Mouse (Mus musculus): ENCODE measurements around the gene Gm11634. TPM values are rescaled to one million over a fixed set of nuclear protein-coding genes. Genes with fewer than 3 reads are reported as not detected.
A peak's percentile ranks its signal among the peaks of the same experiment; 100 is the strongest.
"Not testable (repeated sequence)": the region's sequence is repeated elsewhere in the genome, so short reads cannot be mapped to it uniquely, and the experiment has no call there.

Gm11634 gene
- polyA plus RNA-seq (2015; fragmentation: Nextera tagmentation; extraction: Ambion mirVana): not detected in 2 replicates

DNA sequence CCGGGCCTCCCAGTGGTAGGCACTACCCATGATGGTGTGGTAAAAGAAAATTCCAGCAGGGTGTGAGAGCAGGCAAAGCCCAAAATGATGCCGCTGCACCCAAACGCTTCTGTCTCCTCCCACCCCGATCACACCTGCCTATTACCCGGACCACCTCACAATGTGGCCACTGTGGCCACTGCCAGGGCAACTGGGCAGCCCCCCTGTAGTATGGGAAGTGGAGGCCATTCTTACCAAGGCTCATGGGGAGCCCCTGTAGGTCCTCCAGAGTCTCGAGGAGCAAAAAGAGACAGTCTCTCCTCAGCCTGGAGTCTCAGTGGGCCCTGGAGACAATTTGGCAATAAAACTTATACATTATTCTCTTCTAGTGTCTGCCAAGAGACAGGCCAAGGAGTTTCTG is at the start of gene Gm11634:
Gene Gm11634 (minus strand): TSS at position 101 of the 400 bp plus-strand sequence.
- Histone ChIP-seq H3K27me3 (no peaks in the 10 kb centered on the region), H3K4me3 (no peak within 1 kb of the TSS), H3K9me3 (no peaks in the 10 kb centered on the region), H3K4me2 (no peak within 1 kb of the TSS), H3K9ac (no peak within 1 kb of the TSS), H3K4me1 (no peaks in the 10 kb centered on the region), H3K36me3 (no peaks in the 10 kb centered on the region), H3K27ac (no peak within 1 kb of the TSS)
- no peak for ATAC-seq (ENCODE audit: insufficient number of reproducible peaks, insufficient read depth, low FRiP score, low TSS enrichment, low read depth)
- 76% methylated on average over 6 of the region's 6 CpGs for WGBS

DNA sequence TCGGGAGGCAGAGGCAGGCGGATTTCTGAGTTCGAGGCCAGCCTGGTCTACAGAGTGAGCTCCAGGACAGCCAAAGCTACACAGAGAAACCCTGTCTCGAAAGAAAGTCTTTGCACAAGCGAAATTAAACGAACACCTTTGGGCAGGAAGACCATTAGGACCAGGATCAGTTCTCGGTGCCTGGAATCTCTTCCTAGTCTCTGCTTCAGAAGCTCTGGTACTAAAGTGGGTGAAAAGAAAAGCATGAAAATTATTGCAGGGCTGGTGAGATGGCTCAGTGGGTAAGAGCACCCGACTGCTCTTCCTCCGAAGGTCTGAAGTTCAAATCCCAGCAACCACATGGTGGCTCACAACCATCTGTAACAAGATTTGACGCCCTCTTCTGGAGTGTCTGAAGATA is 48.0 kb upstream of the Gm11634 start:
- ATAC-seq (ENCODE audit: insufficient number of reproducible peaks, insufficient read depth, low FRiP score, low TSS enrichment, low read depth); H3K36me3 ChIP-seq; H3K4me2 ChIP-seq; H3K27me3 ChIP-seq; H3K4me3 ChIP-seq; H3K9me3 ChIP-seq; H3K4me1 ChIP-seq; H3K27ac ChIP-seq; H3K9ac ChIP-seq: not testable (repeated sequence)
- WGBS: 90% methylated on average over 10 of the region's 10 CpGs

DNA sequence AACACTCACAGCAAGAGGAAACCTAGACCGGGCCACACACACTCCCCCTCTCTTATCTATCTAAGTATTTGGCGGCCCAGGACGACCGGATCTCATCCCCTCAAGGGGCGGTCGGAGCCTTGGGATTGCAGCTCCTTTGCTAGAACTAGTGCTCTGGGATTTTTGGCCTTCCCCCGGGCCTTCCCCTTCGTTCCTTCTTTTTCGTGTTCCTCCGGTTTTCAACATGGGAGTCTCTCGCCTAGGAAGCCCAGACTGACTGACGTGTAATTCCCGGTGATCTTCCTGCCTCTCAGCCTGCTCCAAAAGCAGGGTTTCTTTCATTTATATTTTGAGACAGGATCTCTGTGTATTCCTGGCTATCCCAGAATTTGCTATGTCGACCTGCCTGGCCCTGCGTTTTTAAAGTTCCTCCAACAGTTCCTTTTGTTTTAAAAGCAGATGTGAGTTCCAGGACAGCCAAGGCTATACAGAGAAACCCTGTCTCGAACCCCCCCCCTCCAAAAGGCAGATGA is 47.3 kb upstream of the Gm11634 start:
- H3K4me3 ChIP-seq: peak overlapping the region; percentile 37
- peak overlapping the region; percentile 94 for H3K27ac ChIP-seq

DNA sequence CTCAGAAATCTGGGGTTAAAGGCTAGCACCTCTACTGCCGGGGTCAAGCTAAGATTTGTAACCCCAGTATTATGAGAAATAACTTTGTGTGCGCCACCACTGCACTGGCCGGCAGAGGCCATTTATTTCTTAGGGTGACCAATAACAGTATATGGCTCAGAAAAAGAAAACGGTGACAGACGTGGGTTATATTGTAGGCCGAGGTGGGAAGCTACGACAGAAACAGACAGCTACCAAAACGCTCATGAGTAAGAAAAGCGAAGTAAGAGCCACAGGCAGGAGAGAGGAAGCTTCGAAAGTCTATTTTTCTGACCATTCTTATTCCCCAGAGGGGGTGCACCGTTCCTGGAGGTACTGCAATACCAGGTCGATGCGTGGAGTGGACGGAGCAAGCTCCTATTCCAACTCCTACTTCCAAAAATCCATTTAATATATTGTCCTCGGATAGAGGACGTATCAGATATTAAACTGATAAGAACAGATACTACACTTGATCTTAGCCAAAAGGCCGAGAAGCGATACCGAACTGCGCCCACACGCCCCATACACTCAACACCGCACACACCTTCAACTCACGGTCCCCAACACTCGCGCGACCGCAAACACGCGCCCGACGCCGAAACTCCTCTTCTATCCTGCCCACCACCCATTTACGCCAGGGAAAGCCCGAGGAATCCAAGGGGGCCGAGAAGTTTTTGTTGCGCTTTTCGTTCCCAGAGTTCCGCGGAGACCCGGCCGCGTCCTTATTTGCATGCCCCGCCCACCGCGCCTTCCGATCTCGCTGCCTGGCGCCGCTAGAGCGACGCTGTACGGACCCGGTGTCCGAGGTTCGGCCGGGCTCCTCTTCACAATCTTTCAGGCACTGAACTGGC is 46.6 kb upstream of the Gm11634 start:
- not testable (repeated sequence) for H3K36me3 ChIP-seq, H3K27me3 ChIP-seq, H3K9me3 ChIP-seq, H3K4me1 ChIP-seq
- Histone ChIP-seq H3K4me2 (peak overlapping the region; percentile 49), H3K4me3 (peak overlapping the region; percentile 37), H3K27ac (peak overlapping the region; percentile 94), H3K9ac (peak overlapping the region; percentile 67)
- peak; percentile 84 for ATAC-seq (ENCODE audit: insufficient number of reproducible peaks, insufficient read depth, low FRiP score, low TSS enrichment, low read depth)
- WGBS: under 1% methylated on average over 45 of the region's 56 CpGs

More for the DNA sequence above, 47.3 kb upstream of the Gm11634 start:
- not testable (repeated sequence) for H3K27me3 ChIP-seq, H3K4me1 ChIP-seq, H3K36me3 ChIP-seq, H3K9me3 ChIP-seq
- ATAC-seq (ENCODE audit: insufficient number of reproducible peaks, insufficient read depth, low FRiP score, low TSS enrichment, low read depth): peak; percentile 2; the same call in 1 of the 2 replicates
- Histone ChIP-seq H3K9ac (peak overlapping the region; percentile 67), H3K4me2 (peak overlapping the region; percentile 49)
- WGBS: 10% methylated on average over 16 of the region's 16 CpGs

DNA sequence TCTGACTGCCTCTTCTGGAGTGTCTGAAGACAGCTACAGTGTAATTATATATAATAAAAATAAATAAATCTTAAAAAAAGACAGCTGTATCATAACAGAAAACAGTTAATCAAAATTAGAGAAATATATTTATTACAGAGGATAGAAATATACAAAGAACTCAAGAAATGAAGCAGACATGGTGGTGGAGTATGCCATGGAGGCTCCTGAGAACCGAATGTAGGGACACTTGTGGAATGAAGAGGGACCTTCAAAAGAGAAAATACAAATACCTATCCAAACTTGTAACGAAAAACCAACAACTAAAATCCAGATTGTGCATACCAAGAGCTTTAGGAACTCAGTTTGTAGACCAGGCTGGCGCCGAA is 46.0 kb upstream of the Gm11634 start:
- not testable (repeated sequence) for H3K9ac ChIP-seq; ATAC-seq (ENCODE audit: insufficient number of reproducible peaks, insufficient read depth, low FRiP score, low TSS enrichment, low read depth); H3K36me3 ChIP-seq; H3K27me3 ChIP-seq; H3K4me3 ChIP-seq; H3K27ac ChIP-seq; H3K9me3 ChIP-seq; H3K4me2 ChIP-seq; H3K4me1 ChIP-seq
- WGBS: under 1% methylated on average over 4 of the region's 4 CpGs

DNA sequence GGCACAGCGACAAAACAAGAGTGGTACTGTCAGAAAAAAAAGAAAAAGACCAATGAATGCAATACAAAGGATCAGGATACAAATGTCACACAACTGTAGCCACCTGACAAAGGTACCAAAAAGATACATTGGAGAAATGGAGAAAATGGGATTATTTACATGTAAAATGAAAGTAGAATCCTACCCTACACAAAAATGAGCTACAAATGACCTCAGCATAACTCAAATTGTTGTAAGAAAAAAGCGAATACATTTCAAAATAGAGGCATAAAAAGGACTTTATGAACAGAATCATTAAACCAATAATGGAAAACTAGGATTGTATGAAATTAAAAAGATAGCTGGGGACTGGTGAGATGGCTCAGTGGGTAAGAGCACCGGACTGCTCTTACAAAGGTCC is 45.5 kb upstream of the Gm11634 start:
- H3K9ac ChIP-seq: no peak overlapping the region
- no peaks in the 10 kb centered on the region for H3K9me3 ChIP-seq
- no peak overlapping the region for H3K27ac ChIP-seq
- 51% methylated on average over 3 of the region's 3 CpGs for WGBS
- H3K4me1 ChIP-seq: 0 out of 2 replicates have a peak, but pooled peaks cover 2% of the 10 kb centered on the region
- no peaks in the 10 kb centered on the region for H3K36me3 ChIP-seq
- H3K27me3 ChIP-seq: no peaks in the 10 kb centered on the region
- no peak overlapping the region for H3K4me2 ChIP-seq
- no peak overlapping the region for H3K4me3 ChIP-seq
- no peak for ATAC-seq (ENCODE audit: insufficient number of reproducible peaks, insufficient read depth, low FRiP score, low TSS enrichment, low read depth)

DNA sequence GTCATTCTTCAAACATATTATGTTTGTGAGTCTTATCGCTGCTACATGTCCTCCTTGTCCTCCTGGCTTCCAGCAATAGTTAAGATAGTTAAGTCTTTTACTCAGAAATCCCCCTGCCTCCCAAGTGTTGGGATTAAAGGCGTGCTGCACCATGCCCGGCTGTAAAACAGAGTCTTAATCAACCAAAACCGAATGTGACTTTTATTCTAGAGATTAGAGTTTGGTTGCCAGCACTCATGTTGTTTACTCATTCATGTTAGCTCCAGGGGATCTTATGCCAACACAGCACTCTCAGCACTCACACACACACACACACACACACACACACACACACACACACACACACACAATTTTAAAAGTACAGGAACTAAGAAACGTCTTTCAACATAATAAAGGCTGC is 43.9 kb upstream of the Gm11634 start:
- 0 out of 2 replicates have a peak, but pooled peaks cover 2% of the 10 kb centered on the region for H3K4me1 ChIP-seq
- 47% methylated on average over 5 of the region's 5 CpGs for WGBS

DNA sequence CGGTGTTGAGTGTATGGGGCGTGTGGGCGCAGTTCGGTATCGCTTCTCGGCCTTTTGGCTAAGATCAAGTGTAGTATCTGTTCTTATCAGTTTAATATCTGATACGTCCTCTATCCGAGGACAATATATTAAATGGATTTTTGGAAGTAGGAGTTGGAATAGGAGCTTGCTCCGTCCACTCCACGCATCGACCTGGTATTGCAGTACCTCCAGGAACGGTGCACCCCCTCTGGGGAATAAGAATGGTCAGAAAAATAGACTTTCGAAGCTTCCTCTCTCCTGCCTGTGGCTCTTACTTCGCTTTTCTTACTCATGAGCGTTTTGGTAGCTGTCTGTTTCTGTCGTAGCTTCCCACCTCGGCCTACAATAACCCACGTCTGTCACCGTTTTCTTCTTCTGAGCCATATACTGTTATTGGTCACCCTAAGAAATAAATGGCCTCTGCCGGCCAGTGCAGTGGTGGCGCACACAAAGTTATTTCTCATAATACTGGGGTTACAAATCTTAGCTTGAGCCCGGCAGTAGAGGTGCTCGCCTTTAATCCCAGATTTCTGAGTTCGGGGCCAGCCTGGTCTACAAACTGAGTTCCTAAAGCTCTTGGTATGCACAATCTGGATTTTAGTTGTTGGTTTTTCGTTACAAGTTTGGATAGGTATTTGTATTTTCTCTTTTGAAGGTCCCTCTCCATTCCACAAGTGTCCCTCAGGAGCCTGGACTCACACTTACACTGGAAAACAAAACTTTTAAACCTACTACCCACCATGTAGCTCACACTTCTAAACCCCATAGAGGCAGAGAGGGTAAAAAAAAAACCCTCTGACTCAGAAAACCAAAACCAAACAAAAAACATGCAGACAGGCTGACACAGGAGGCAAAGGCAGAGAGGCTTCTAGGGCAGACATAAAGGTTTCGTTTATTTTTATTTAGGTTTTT is 42.9 kb upstream of the Gm11634 start:
- ATAC-seq (ENCODE audit: insufficient number of reproducible peaks, insufficient read depth, low FRiP score, low TSS enrichment, low read depth): peak; percentile 82
- H3K4me2 ChIP-seq: peak overlapping the region; percentile 54; the same call in 1 of the 2 replicates
- not testable (repeated sequence) for H3K36me3 ChIP-seq, H3K27me3 ChIP-seq, H3K9me3 ChIP-seq, H3K4me3 ChIP-seq, H3K4me1 ChIP-seq
- 5% methylated on average over 14 of the region's 26 CpGs for WGBS
- peak overlapping the region; percentile 63; the same call in 1 of the 2 replicates for H3K9ac ChIP-seq
- H3K27ac ChIP-seq: peak overlapping the region; percentile 85

More for the DNA sequence above, 43.9 kb upstream of the Gm11634 start:
- Histone ChIP-seq H3K9me3 (no peaks in the 10 kb centered on the region), H3K4me3 (no peak overlapping the region), H3K9ac (no peak overlapping the region), H3K27me3 (no peaks in the 10 kb centered on the region), H3K36me3 (no peaks in the 10 kb centered on the region), H3K27ac (no peak overlapping the region), H3K4me2 (no peak overlapping the region)
- no peak for ATAC-seq (ENCODE audit: insufficient number of reproducible peaks, insufficient read depth, low FRiP score, low TSS enrichment, low read depth)

DNA sequence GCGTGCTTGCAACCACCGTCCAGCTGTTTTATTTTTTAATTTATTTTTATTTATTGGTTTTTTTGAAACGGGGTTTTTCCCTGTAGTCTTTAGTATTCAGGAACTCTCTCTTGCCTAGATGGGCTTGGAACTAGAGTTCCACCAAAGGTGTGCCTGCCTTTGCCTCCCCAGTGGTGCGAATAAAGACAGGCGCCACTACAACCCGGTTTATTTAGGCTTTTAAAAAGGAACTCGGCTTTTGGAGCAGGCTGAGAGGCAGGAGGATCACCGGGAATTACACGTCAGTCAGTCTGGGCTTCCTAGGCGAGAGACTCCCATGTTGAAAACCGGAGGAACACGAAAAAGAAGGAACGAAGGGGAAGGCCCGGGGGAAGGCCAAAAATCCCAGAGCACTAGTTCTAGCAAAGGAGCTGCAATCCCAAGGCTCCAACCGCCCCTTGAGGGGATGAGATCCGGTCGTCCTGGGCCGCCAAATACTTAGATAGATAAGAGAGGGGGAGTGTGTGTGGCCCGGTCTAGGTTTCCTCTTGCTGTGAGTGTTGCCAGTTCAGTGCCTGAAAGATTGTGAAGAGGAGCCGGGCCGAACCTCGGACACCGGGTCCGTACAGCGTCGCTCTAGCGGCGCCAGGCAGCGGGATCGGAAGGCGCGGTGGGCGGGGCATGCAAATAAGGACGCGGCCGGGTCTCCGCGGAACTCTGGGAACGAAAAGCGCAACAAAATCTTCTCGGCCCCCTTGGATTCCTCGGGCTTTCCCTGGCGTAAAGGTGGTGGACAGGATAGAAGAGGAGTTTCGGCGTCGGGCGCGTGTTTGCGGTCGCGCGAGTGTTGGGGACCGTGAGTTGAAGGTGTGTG is 42.0 kb upstream of the Gm11634 start:
- H3K4me1 ChIP-seq, H3K36me3 ChIP-seq, H3K9me3 ChIP-seq, H3K27me3 ChIP-seq: not testable (repeated sequence)
- Histone ChIP-seq H3K4me2 (peak overlapping the region; percentile 54), H3K9ac (peak overlapping the region; percentile 63), H3K4me3 (peak overlapping the region; percentile 40), H3K27ac (peak overlapping the region; percentile 85)
- ATAC-seq (ENCODE audit: insufficient number of reproducible peaks, insufficient read depth, low FRiP score, low TSS enrichment, low read depth): peak; percentile 73
- WGBS: 6% methylated on average over 53 of the region's 53 CpGs

DNA sequence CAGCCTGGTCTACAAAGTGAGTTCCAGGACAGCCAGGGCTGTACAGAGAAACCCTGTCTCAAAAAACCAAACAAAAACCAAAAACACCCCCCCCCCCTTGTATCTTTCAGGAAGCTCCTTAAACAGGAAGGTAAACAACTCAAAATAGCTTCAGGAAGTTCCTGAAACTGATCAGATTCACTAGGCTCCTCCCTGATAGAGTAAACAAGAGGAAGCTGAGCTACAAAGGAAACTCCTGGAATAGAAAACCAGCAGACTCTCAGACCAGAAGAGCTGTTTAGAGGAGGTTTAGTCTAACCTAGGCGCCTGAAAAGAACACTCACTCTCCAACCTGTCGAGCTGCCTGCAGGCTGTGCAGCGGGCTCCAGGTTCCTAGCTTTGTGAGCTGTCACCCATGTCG is 40.7 kb upstream of the Gm11634 start:
- H3K4me1 ChIP-seq: 0 out of 2 replicates have a peak, but pooled peaks cover 2% of the 10 kb centered on the region
- no peak for ATAC-seq (ENCODE audit: insufficient number of reproducible peaks, insufficient read depth, low FRiP score, low TSS enrichment, low read depth)
- H3K36me3 ChIP-seq: peaks cover 18% of the 10 kb centered on the region
- 93% methylated on average over 4 of the region's 4 CpGs for WGBS
- no peak overlapping the region for H3K4me2 ChIP-seq
- H3K27me3 ChIP-seq: no peaks in the 10 kb centered on the region
- no peak overlapping the region for H3K27ac ChIP-seq
- no peak overlapping the region for H3K4me3 ChIP-seq
- H3K9me3 ChIP-seq: no peaks in the 10 kb centered on the region
- no peak overlapping the region for H3K9ac ChIP-seq

DNA sequence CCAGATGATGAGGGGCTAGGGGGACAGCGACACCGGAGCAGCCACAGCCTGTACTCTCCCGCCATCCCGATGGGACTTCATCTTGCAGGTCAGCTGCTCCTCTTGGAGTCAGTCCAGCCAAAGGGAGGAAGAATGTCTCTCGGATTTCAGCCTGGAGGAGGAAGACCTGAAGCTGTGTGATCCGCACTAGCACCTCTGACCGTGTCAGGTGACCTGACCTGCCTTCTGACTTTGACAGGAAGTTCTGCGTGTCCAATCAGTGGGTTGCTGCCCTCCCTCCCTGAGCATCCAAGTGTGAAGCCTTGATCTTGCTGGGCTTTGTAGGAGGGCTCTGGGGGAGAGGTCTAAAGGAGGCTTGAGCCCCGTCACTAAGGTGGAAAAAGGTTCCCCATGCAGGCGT is 36.6 kb upstream of the Gm11634 start:
- Histone ChIP-seq H3K9me3 (no peaks in the 10 kb centered on the region), H3K27ac (no peak overlapping the region), H3K36me3 (peaks cover 39% of the 10 kb centered on the region), H3K4me1 (no peaks in the 10 kb centered on the region), H3K4me3 (no peak overlapping the region), H3K9ac (no peak overlapping the region), H3K4me2 (no peak overlapping the region), H3K27me3 (no peaks in the 10 kb centered on the region)
- ATAC-seq (ENCODE audit: insufficient number of reproducible peaks, insufficient read depth, low FRiP score, low TSS enrichment, low read depth): no peak
- WGBS: 70% methylated on average over 10 of the region's 10 CpGs
